Mouse (Mus musculus): ENCODE measurements at regions not wholly inside any gene's neighbourhood (a gene's known extent, or its start where the extent isn't known, plus 50 kb on each side); places are given as distances from the start of the nearest gene placed in this dataset.

- Histone ChIP-seq H3K9me3 (replicated peaks; ENCODE audit: insufficient read depth, low read length) (no peaks in the 10 kb centered on the region), H3K27me3 (ENCODE audit: control insufficient read depth in 1 of 2, insufficient read depth in 2 of 2, low read length in 2 of 2) (no peaks in the 10 kb centered on the region; a peak in 1 of 4 replicates), H3K9ac (ENCODE audit: control insufficient read depth, low read depth, low read length, poor library complexity, severe bottlenecking) (no peak overlapping the region), H3K36me3 (ENCODE audit: control insufficient read depth in 1 of 2, insufficient read depth in 2 of 2, low read length in 2 of 2) (no peaks in the 10 kb centered on the region), H3K27ac (ENCODE audit: control insufficient read depth, low read depth, low read length) (no peak overlapping the region), H3K79me2 (ENCODE audit: control insufficient read depth, insufficient read depth, low read length, poor library complexity) (no peaks in the 10 kb centered on the region), H3K4me1 (ENCODE audit: control insufficient read depth in 1 of 2, insufficient read depth in 2 of 2, low read length in 2 of 2) (no peaks in the 10 kb centered on the region), H3K4me3 (ENCODE audit: control insufficient read depth in 1 of 2, insufficient read depth in 1 of 2, low read depth in 2 of 2, low read length in 2 of 2) (no peak overlapping the region)
- DNase-seq (ENCODE audit: low read depth, low spot score): no peak
- TF ChIP-seq ZMIZ1 (IDR thresholded peaks at IDR 0.05; ENCODE audit: low read depth, low read length) (no peak), USF2 (IDR thresholded peaks at IDR 0.05; ENCODE audit: borderline replicate concordance in 1 of 2, insufficient read depth in 1 of 2, low read depth in 1 of 2, low read length in 2 of 2) (no peak), MAZ (IDR thresholded peaks at IDR 0.05; ENCODE audit: low read depth, low read length) (no peak)
Measured at GRCm38 (mm10) chr3:50976818-50977217, 247.4 kb upstream of the Noct start.

- H3K79me2 ChIP-seq (ENCODE audit: control insufficient read depth, insufficient read depth, low read length, poor library complexity): no peaks in the 10 kb centered on the region
- no peaks in the 10 kb centered on the region for H3K4me1 ChIP-seq (ENCODE audit: control insufficient read depth in 1 of 2, insufficient read depth in 2 of 2, low read length in 2 of 2)
- no peak overlapping the region for H3K9ac ChIP-seq (ENCODE audit: control insufficient read depth, low read depth, low read length, poor library complexity, severe bottlenecking)
- H3K27me3 ChIP-seq (ENCODE audit: control insufficient read depth in 1 of 2, insufficient read depth in 2 of 2, low read length in 2 of 2): no peaks in the 10 kb centered on the region; a peak in 2 of 4 replicates
- TF ChIP-seq TBP (IDR thresholded peaks at IDR 0.05; ENCODE audit: low read depth, low read length): no peak
- no peak for TF ChIP-seq POLR2AphosphoS5 (IDR thresholded peaks at IDR 0.05; ENCODE audit: borderline replicate concordance, low read depth, low read length)
- no peak for DNase-seq (ENCODE audit: low read depth, low spot score)
- no peak overlapping the region for H3K27ac ChIP-seq (ENCODE audit: control insufficient read depth, low read depth, low read length)
- H3K36me3 ChIP-seq (ENCODE audit: control insufficient read depth in 1 of 2, insufficient read depth in 2 of 2, low read length in 2 of 2): no peaks in the 10 kb centered on the region
- H3K9me3 ChIP-seq (replicated peaks; ENCODE audit: insufficient read depth, low read length): no peaks in the 10 kb centered on the region
- no peak overlapping the region for H3K4me3 ChIP-seq (ENCODE audit: control insufficient read depth in 1 of 2, insufficient read depth in 1 of 2, low read depth in 2 of 2, low read length in 2 of 2)
Measured at GRCm38 (mm10) chr3:50978636-50979035, 245.6 kb upstream of the Noct start.

GRCm38 (mm10) chr3:50979592-50979991 is 244.7 kb upstream of the Noct start:
- DNase-seq (ENCODE audit: low read depth, low spot score): no peak

GRCm38 (mm10) chr3:50981751-50982150 is 242.5 kb upstream of the Noct start:
- Histone ChIP-seq H3K79me2 (ENCODE audit: control insufficient read depth, insufficient read depth, low read length, poor library complexity) (no peaks in the 10 kb centered on the region), H3K9me3 (replicated peaks; ENCODE audit: insufficient read depth, low read length) (no peaks in the 10 kb centered on the region), H3K36me3 (ENCODE audit: control insufficient read depth in 1 of 2, insufficient read depth in 2 of 2, low read length in 2 of 2) (no peaks in the 10 kb centered on the region), H3K27me3 (ENCODE audit: control insufficient read depth in 1 of 2, insufficient read depth in 2 of 2, low read length in 2 of 2) (no peaks in the 10 kb centered on the region; a peak in 2 of 4 replicates), H3K27ac (ENCODE audit: control insufficient read depth, low read depth, low read length) (no peak overlapping the region), H3K4me1 (ENCODE audit: control insufficient read depth in 1 of 2, insufficient read depth in 2 of 2, low read length in 2 of 2) (no peaks in the 10 kb centered on the region), H3K9ac (ENCODE audit: control insufficient read depth, low read depth, low read length, poor library complexity, severe bottlenecking) (no peak overlapping the region), H3K4me3 (ENCODE audit: control insufficient read depth in 1 of 2, insufficient read depth in 1 of 2, low read depth in 2 of 2, low read length in 2 of 2) (no peak overlapping the region)
- TF ChIP-seq JUND (IDR thresholded peaks at IDR 0.05; ENCODE audit: low read depth, low read length): no peak
- no peak for TF ChIP-seq GABPA (IDR thresholded peaks at IDR 0.05; ENCODE audit: low read depth, low read length)
- no peak for TF ChIP-seq NRF1 (IDR thresholded peaks at IDR 0.05; ENCODE audit: insufficient read depth, low read depth, low read length, poor library complexity, severe bottlenecking)
- TF ChIP-seq USF1 (IDR thresholded peaks at IDR 0.05; ENCODE audit: low read depth, low read length): no peak
- no peak for TF ChIP-seq TBP (IDR thresholded peaks at IDR 0.05; ENCODE audit: low read depth, low read length)
- TF ChIP-seq RCOR1 (IDR thresholded peaks at IDR 0.05; ENCODE audit: low read depth, low read length): no peak
- TF ChIP-seq USF2 (IDR thresholded peaks at IDR 0.05; ENCODE audit: borderline replicate concordance in 1 of 2, insufficient read depth in 1 of 2, low read depth in 1 of 2, low read length in 2 of 2): no peak
- no peak for TF ChIP-seq KAT2A (conservative IDR thresholded peaks at IDR 0.05; ENCODE audit: low read depth, low read length)
- TF ChIP-seq ZNF384 (IDR thresholded peaks at IDR 0.05; ENCODE audit: low read depth, low read length): no peak
- no peak for TF ChIP-seq MAZ (IDR thresholded peaks at IDR 0.05; ENCODE audit: low read depth, low read length)
- TF ChIP-seq E2F4 (IDR thresholded peaks at IDR 0.05; ENCODE audit: borderline replicate concordance, low read depth, low read length): no peak
- no peak for DNase-seq (ENCODE audit: low read depth, low spot score)

More at GRCm38 (mm10) chr3:50979592-50979991, 244.7 kb upstream of the Noct start:
- TF ChIP-seq BHLHE40 (IDR thresholded peaks at IDR 0.05; ENCODE audit: borderline replicate concordance, low read depth, low read length) (no peak), RCOR1 (IDR thresholded peaks at IDR 0.05; ENCODE audit: low read depth, low read length) (no peak), ZMIZ1 (IDR thresholded peaks at IDR 0.05; ENCODE audit: low read depth, low read length) (no peak), USF1 (IDR thresholded peaks at IDR 0.05; ENCODE audit: low read depth, low read length) (no peak), CTCF (IDR thresholded peaks at IDR 0.05 in 2 of 3, conservative IDR thresholded peaks at IDR 0.05 in 1 of 3; ENCODE audit: control insufficient read depth in 1 of 3, insufficient read depth in 1 of 3, low read depth in 2 of 3, low read length in 3 of 3, poor library complexity in 1 of 3, severe bottlenecking in 1 of 3) (no peak)
- no peak overlapping the region for H3K9ac ChIP-seq (ENCODE audit: control insufficient read depth, low read depth, low read length, poor library complexity, severe bottlenecking)
- H3K27me3 ChIP-seq (ENCODE audit: control insufficient read depth in 1 of 2, insufficient read depth in 2 of 2, low read length in 2 of 2): no peaks in the 10 kb centered on the region; a peak in 1 of 4 replicates
- no peaks in the 10 kb centered on the region for H3K79me2 ChIP-seq (ENCODE audit: control insufficient read depth, insufficient read depth, low read length, poor library complexity)
- no peaks in the 10 kb centered on the region for H3K9me3 ChIP-seq (replicated peaks; ENCODE audit: insufficient read depth, low read length)
- H3K36me3 ChIP-seq (ENCODE audit: control insufficient read depth in 1 of 2, insufficient read depth in 2 of 2, low read length in 2 of 2): no peaks in the 10 kb centered on the region
- H3K27ac ChIP-seq (ENCODE audit: control insufficient read depth, low read depth, low read length): no peak overlapping the region
- no peak overlapping the region for H3K4me3 ChIP-seq (ENCODE audit: control insufficient read depth in 1 of 2, insufficient read depth in 1 of 2, low read depth in 2 of 2, low read length in 2 of 2)
- H3K4me1 ChIP-seq (ENCODE audit: control insufficient read depth in 1 of 2, insufficient read depth in 2 of 2, low read length in 2 of 2): no peaks in the 10 kb centered on the region

Data from MEL (cell line).